Mouse (Mus musculus): ENCODE data around the gene Serpine1. TPM values are rescaled to one million over a fixed set of nuclear protein-coding genes. Genes with fewer than 3 reads are reported as not detected.

Serpine1 gene
- polyA plus RNA-seq, 1 experiment: 33.4 TPM

GRCm38 (mm10) chr5:137115866-137116847 is 44.1 kb upstream of the Serpine1 start, which contains the start of gene Trim56:
Gene Trim56, minus strand, starts transcription at chr5:137116209.
- H3K9me3 ChIP-seq (replicated peaks; ENCODE audit: control insufficient read depth, insufficient read depth, low read length, poor library complexity, severe bottlenecking): no peaks in the 10 kb centered on the region
- no peaks in the 10 kb centered on the region for H3K27me3 ChIP-seq (ENCODE audit: control insufficient read depth, insufficient read depth, low read length, poor library complexity, severe bottlenecking)
- TF ChIP-seq POLR2A (IDR thresholded peaks at IDR 0.05; ENCODE audit: insufficient read depth, low read length) (peak; percentile 38), EP300 (IDR thresholded peaks at IDR 0.05; ENCODE audit: insufficient read depth, low read depth, low read length) (no peak)
- peak within 1 kb of the TSS; percentile 69 for H3K4me3 ChIP-seq (ENCODE audit: low read depth, low read length)
- H3K9ac ChIP-seq (ENCODE audit: low read depth, poor library complexity, severe bottlenecking): peak within 1 kb of the TSS; percentile 89
- peaks cover 7% of the 10 kb centered on the region for H3K4me1 ChIP-seq (ENCODE audit: control insufficient read depth, insufficient read depth, low read length)
- H3K27ac ChIP-seq (ENCODE audit: insufficient read depth, low read length): no peak within 1 kb of the TSS
- no peaks in the 10 kb centered on the region for H3K36me3 ChIP-seq (ENCODE audit: control insufficient read depth, insufficient read depth, low read length, poor library complexity, severe bottlenecking)

GRCm38 (mm10) chr5:137114891-137115561 is 43.0 kb upstream of the Serpine1 start:
- TF ChIP-seq POLR2A (IDR thresholded peaks at IDR 0.05; ENCODE audit: insufficient read depth, low read length) (no peak), EP300 (IDR thresholded peaks at IDR 0.05; ENCODE audit: insufficient read depth, low read depth, low read length) (0 out of 2 replicates have a peak, but pooled peaks have one; percentile 12)
- H3K9ac ChIP-seq (ENCODE audit: low read depth, poor library complexity, severe bottlenecking): peak overlapping the region; percentile 89; the same call in 1 of the 2 replicates
- H3K27me3 ChIP-seq (ENCODE audit: control insufficient read depth, insufficient read depth, low read length, poor library complexity, severe bottlenecking): no peaks in the 10 kb centered on the region
- H3K36me3 ChIP-seq (ENCODE audit: control insufficient read depth, insufficient read depth, low read length, poor library complexity, severe bottlenecking): no peaks in the 10 kb centered on the region
- H3K4me1 ChIP-seq (ENCODE audit: control insufficient read depth, insufficient read depth, low read length): peaks cover 10% of the 10 kb centered on the region
- H3K27ac ChIP-seq (ENCODE audit: insufficient read depth, low read length): no peak overlapping the region
- no peaks in the 10 kb centered on the region for H3K9me3 ChIP-seq (replicated peaks; ENCODE audit: control insufficient read depth, insufficient read depth, low read length, poor library complexity, severe bottlenecking)
- H3K4me3 ChIP-seq (ENCODE audit: low read depth, low read length): no peak overlapping the region

- no peak overlapping the region for H3K9ac ChIP-seq (ENCODE audit: low read depth, poor library complexity, severe bottlenecking)
- H3K4me3 ChIP-seq (ENCODE audit: low read depth, low read length): no peak overlapping the region
- H3K9me3 ChIP-seq (replicated peaks; ENCODE audit: control insufficient read depth, insufficient read depth, low read length, poor library complexity, severe bottlenecking): no peaks in the 10 kb centered on the region
- H3K4me1 ChIP-seq (ENCODE audit: control insufficient read depth, insufficient read depth, low read length): peaks cover 10% of the 10 kb centered on the region
- no peak for TF ChIP-seq EP300 (IDR thresholded peaks at IDR 0.05; ENCODE audit: insufficient read depth, low read depth, low read length)
- TF ChIP-seq CTCF (IDR thresholded peaks at IDR 0.05; ENCODE audit: low read depth, low read length): no peak
- no peak for TF ChIP-seq POLR2A (IDR thresholded peaks at IDR 0.05; ENCODE audit: insufficient read depth, low read length)
- H3K36me3 ChIP-seq (ENCODE audit: control insufficient read depth, insufficient read depth, low read length, poor library complexity, severe bottlenecking): no peaks in the 10 kb centered on the region
- H3K27me3 ChIP-seq (ENCODE audit: control insufficient read depth, insufficient read depth, low read length, poor library complexity, severe bottlenecking): no peaks in the 10 kb centered on the region
- no peak overlapping the region for H3K27ac ChIP-seq (ENCODE audit: insufficient read depth, low read length)
Measured at GRCm38 (mm10) chr5:137111542-137112408, 39.7 kb upstream of the Serpine1 start.

GRCm38 (mm10) chr5:137110863-137111262 is 38.8 kb upstream of the Serpine1 start:
- no peak overlapping the region for H3K9ac ChIP-seq (ENCODE audit: low read depth, poor library complexity, severe bottlenecking)
- no peaks in the 10 kb centered on the region for H3K36me3 ChIP-seq (ENCODE audit: control insufficient read depth, insufficient read depth, low read length, poor library complexity, severe bottlenecking)
- no peak overlapping the region for H3K27ac ChIP-seq (ENCODE audit: insufficient read depth, low read length)
- H3K9me3 ChIP-seq (replicated peaks; ENCODE audit: control insufficient read depth, insufficient read depth, low read length, poor library complexity, severe bottlenecking): no peaks in the 10 kb centered on the region
- TF ChIP-seq POLR2A (IDR thresholded peaks at IDR 0.05; ENCODE audit: insufficient read depth, low read length) (no peak), EP300 (IDR thresholded peaks at IDR 0.05; ENCODE audit: insufficient read depth, low read depth, low read length) (no peak), CTCF (IDR thresholded peaks at IDR 0.05; ENCODE audit: low read depth, low read length) (no peak)
- H3K27me3 ChIP-seq (ENCODE audit: control insufficient read depth, insufficient read depth, low read length, poor library complexity, severe bottlenecking): no peaks in the 10 kb centered on the region
- H3K4me3 ChIP-seq (ENCODE audit: low read depth, low read length): no peak overlapping the region
- peaks cover 7% of the 10 kb centered on the region for H3K4me1 ChIP-seq (ENCODE audit: control insufficient read depth, insufficient read depth, low read length)

GRCm38 (mm10) chr5:137109941-137110593 is 38.0 kb upstream of the Serpine1 start:
- no peak overlapping the region for H3K27ac ChIP-seq (ENCODE audit: insufficient read depth, low read length)
- no peak overlapping the region for H3K9ac ChIP-seq (ENCODE audit: low read depth, poor library complexity, severe bottlenecking)
- no peaks in the 10 kb centered on the region for H3K36me3 ChIP-seq (ENCODE audit: control insufficient read depth, insufficient read depth, low read length, poor library complexity, severe bottlenecking)
- TF ChIP-seq CTCF (IDR thresholded peaks at IDR 0.05; ENCODE audit: low read depth, low read length): no peak
- no peak for TF ChIP-seq POLR2A (IDR thresholded peaks at IDR 0.05; ENCODE audit: insufficient read depth, low read length)
- no peak for TF ChIP-seq EP300 (IDR thresholded peaks at IDR 0.05; ENCODE audit: insufficient read depth, low read depth, low read length)
- peak overlapping the region; percentile 20 for H3K4me3 ChIP-seq (ENCODE audit: low read depth, low read length)
- H3K4me1 ChIP-seq (ENCODE audit: control insufficient read depth, insufficient read depth, low read length): peaks cover 6% of the 10 kb centered on the region
- H3K9me3 ChIP-seq (replicated peaks; ENCODE audit: control insufficient read depth, insufficient read depth, low read length, poor library complexity, severe bottlenecking): no peaks in the 10 kb centered on the region
- no peaks in the 10 kb centered on the region for H3K27me3 ChIP-seq (ENCODE audit: control insufficient read depth, insufficient read depth, low read length, poor library complexity, severe bottlenecking)

All from ES-Bruce4 (cell line).